In the genomic region with DNA sequence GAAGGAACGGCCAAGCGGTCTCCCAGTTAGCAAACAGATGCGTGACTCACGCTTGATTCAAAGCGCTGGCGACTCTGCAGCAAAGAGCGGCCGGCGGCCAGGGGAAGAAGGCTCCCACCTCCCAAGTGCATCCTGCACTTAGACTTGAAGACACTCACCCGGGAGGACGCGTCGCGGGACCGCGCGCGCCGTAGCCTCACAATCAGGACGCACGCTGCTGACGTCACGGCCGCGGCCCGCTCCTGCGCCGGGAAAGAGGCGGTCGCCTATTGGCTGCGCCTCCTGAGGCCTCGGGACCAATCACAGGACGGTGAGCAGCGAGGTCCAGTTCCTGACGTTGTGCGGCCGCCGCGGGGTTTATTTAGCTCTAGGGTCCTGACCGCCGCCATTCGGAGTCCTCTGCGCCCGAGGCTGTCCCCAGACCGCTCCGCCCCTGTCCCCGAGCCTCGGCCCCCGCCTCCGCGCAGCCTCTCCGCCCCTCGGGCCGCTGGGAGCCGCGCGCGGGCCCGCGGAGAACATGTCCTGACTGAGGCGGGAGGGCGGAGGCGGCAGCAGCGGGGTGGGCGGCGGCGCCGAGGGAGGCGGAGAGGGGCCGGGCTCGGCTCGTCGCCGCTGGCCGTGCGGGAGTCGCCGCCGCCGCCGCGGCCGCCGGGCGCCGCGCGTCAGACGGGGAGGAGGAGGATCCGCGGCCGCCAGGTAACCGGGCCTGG, we compare ENCODE assay signal across 8 mouse cellular contexts. TPM values are rescaled to one million over a fixed set of nuclear protein-coding genes. Genes with fewer than 3 reads are reported as not detected.
DNase-seq lines count a peak whose midpoint lies in the region; ATAC-seq lines count a peak whose summit lies in the region.

Gene Zranb1, plus strand, starts transcription at position 293 of the 710 bp plus-strand sequence.

- peak within 1 kb of the TSS; percentile 94 for H3K9ac ChIP-seq in forebrain, embryonic 14.5 days (ENCODE audit: low read length)
- peak within 1 kb of the TSS; percentile 81 for H3K9ac ChIP-seq in neural tube, embryonic 15.5 days (replicated peaks)

- peak within 1 kb of the TSS; percentile 98 for H3K27ac ChIP-seq in forebrain, embryonic 14.5 days (ENCODE audit: low read depth, low read length)
- H3K27ac ChIP-seq in neural tube, embryonic 15.5 days (replicated peaks), result peak within 1 kb of the TSS; percentile 91

- WGBS in forebrain, embryonic 14.5 days, result under 1% methylated on average over 87 of the region's 93 CpGs
- WGBS in neural tube, embryonic 15.5 days, result under 1% methylated on average over 91 of the region's 93 CpGs

- H3K9me3 ChIP-seq in forebrain, embryonic 14.5 days (replicated peaks; ENCODE audit: control insufficient read depth, low read length), result no peaks in the 10 kb centered on the region
- H3K9me3 ChIP-seq in neural tube, embryonic 15.5 days (replicated peaks), result no peaks in the 10 kb centered on the region

- peak within 1 kb of the TSS; percentile 68 for H3K4me2 ChIP-seq in forebrain, embryonic 14.5 days (ENCODE audit: low read length)
- peak within 1 kb of the TSS; percentile 82 for H3K4me2 ChIP-seq in neural tube, embryonic 15.5 days

- ATAC-seq in forebrain, embryonic 14.5 days, result peak; percentile 99
- ATAC-seq in neural tube, embryonic 15.5 days (ENCODE audit: low FRiP score), result peak; percentile 99

- peak; percentile 98 for DNase-seq in ES-CJ7 (ENCODE audit: low read depth, low spot score)
- peak; percentile 98 for DNase-seq in cerebellum, adult 11 months
- peak; percentile 99 for DNase-seq in forebrain, embryonic 14.5 days (ENCODE audit: low spot score)
- peak; percentile 99 for DNase-seq in heart, postnatal 14 days
- DNase-seq in layer of hippocampus, adult 11-12 months (ENCODE audit: low spot score), result peak; percentile 99
- DNase-seq in lung, adult 18-20 months, result peak; percentile 98
- peak; percentile 99 for DNase-seq in testis, postnatal 14 days (ENCODE audit: low spot score)

- H3K4me1 ChIP-seq in forebrain, embryonic 14.5 days (ENCODE audit: control insufficient read depth, insufficient read depth, low read length), result peaks cover 13% of the 10 kb centered on the region
- peaks cover 23% of the 10 kb centered on the region for H3K4me1 ChIP-seq in neural tube, embryonic 15.5 days

- peak within 1 kb of the TSS; percentile 99 for H3K4me3 ChIP-seq in forebrain, embryonic 14.5 days (ENCODE audit: low read depth, low read length)
- H3K4me3 ChIP-seq in neural tube, embryonic 15.5 days (replicated peaks), result peak within 1 kb of the TSS; percentile 78

- no peaks in the 10 kb centered on the region for H3K27me3 ChIP-seq in forebrain, embryonic 14.5 days (replicated peaks; ENCODE audit: control insufficient read depth, insufficient read depth, low read length)
- H3K27me3 ChIP-seq in neural tube, embryonic 15.5 days (replicated peaks), result no peaks in the 10 kb centered on the region

- no peaks in the 10 kb centered on the region for H3K36me3 ChIP-seq in forebrain, embryonic 14.5 days (ENCODE audit: control insufficient read depth, insufficient read depth, low read length)
- no peaks in the 10 kb centered on the region for H3K36me3 ChIP-seq in neural tube, embryonic 15.5 days

- intact Hi-C loops in heart, postnatal 14 days (cut with DNase I), result loop anchor here (5.0 kb wide), 1 partner anchor 71 kb away; no protein-coding TSS in a partner anchor

RNA-seq across cellular contexts. Expression of gene Zranb1, which starts in this region (rescaled TPM):
- polyA plus RNA-seq in forebrain, embryonic 14.5 days (2014; fragmentation: Nextera tagmentation; extraction: Ambion mirVana), result 20.9 and 22.2 TPM in 2 replicates
- total RNA-seq in heart, postnatal 14 days (2021), result 10 to 100 TPM; 31.0 to 31.5 TPM
- 19.6 and 20.5 TPM in 2 replicates for polyA plus RNA-seq in neural tube, embryonic 15.5 days (2015; fragmentation: Nextera tagmentation; extraction: Ambion mirVana)

Comparison
In these comparisons a context has a peak if more than half of its experiments do, and no peak if none do; other contexts are left out.
1. Peak in every context shown above with its lines: DNase-seq, ATAC-seq, H3K4me3 ChIP-seq and H3K27ac ChIP-seq.